Mouse (Mus musculus): ENCODE results near the gene Tmem198b. TPM values are rescaled to one million over a fixed set of nuclear protein-coding genes. Genes with fewer than 3 reads are reported as not detected.
"Not testable (repeated sequence)": the region's sequence is repeated elsewhere in the genome, so short reads cannot be mapped to it uniquely, and the experiment has no call there.

Tmem198b gene
- total RNA-seq (2021) = 10 to 100 TPM; 12.6 to 13.1 TPM
- long read RNA-seq, experiment 1, partial matches to known transcripts = 1 of 3 reads
- long read RNA-seq, experiment 1, other reads (novel, unspliced or antisense) = 2 of 3 reads
- long read RNA-seq, experiment 2 = 0 reads

DNA sequence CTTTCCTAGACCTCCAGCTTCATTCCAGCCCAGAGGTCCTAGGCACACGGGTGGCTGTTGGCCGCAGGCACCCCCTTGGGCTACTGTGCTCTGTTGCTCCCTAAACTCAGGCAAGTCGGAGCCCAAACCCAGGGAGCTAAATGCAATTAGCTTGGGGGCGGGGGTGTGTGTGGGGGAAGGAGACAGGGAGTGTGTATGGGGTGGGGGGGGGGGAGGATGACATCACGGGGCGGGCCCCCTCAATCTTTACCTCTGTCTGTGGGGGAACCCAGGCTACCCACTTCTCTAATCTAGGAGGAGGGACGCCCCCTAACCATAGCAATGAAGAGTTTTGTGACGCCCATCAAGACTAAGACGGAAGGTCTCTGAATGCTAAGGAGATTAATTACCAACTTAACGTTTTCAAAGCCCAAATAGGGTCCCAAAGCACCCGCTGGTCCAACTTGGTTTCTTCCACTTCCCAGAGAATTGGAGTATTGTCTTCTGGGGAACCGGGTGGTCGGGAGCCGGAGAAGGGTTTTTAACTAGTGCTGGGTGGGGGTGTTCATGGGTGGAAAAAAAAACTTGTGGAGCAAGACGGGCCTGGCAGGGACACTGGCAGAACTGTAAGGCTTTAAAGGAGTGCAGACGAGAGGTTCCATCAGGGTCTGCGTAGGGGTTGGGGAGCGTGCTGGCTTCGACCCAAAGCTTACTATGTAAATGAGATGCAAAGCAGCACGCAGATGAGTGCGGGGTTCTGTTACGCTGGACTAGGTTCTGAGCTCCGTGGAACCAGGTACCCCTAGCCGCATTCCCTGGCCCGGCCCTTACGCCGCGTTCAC, at the start of gene Tmem198b:
Tmem198b (minus strand) TSS at position 100 of the 821 bp plus-strand sequence.
- DNase-seq (ENCODE audit: low spot score in 2 of 2) = peak; percentile 87 to 89

DNA sequence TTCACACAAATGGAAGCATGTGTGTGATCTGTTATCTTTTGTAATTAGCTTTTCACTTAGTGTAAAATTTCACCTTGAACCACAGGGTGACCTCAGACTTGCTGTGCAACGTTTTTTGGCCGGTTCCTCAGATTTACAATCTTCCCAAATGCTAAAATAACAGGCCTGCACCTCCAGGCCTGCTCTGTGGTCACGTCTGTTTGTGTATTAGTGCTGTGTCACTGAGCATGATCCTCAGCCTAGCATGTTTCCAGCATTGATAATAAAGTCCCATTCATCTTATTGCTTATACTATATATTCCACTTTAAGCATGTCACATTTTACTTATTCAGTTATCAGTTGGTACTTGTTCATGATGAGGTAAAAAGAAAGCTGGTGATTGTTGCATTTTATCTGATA, 46.2 kb upstream of the Tmem198b start:
- no peak for DNase-seq (ENCODE audit: low spot score in 2 of 2)

DNA sequence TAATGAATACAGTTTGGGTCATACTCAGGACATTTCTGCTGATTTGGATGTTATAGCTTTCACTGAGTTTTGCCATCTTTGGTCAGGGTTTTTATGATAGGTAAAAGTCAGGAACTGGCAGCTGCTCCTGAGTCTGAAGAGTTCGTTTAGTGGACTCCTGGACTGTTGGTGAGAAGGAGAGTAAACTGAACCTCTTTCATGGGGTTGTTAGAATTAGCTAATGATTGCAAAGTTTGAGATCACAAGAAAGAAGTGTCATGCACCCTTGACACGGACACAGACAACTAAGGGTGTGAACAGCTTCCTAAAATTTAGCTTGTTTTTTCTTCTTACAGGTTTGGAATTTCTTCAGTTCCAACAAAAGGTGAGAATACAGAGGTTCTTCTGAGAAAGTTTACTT, 44.3 kb upstream of the Tmem198b start:
- DNase-seq (ENCODE audit: low spot score in 2 of 2) = no peak

DNA sequence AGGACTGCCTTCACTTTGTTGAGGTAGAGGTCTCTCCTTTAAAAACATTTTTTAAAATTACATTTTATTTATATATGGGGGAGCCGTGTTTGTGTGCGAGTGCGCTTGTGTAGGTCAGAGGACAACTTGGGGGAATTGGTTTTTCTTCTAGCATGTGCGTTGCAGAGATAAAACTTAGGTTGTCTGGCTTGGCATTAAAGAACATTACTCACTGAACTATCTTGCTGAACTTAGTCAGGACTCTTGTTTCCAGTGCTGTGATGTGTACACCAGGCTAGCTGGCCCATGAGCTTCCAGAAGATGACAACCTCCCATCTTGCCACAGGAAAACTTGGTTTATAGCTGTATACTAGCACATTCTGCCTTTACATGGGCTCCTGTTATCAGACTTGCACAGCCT, 42.5 kb upstream of the Tmem198b start:
- no peak for DNase-seq (ENCODE audit: low spot score in 2 of 2)

DNA sequence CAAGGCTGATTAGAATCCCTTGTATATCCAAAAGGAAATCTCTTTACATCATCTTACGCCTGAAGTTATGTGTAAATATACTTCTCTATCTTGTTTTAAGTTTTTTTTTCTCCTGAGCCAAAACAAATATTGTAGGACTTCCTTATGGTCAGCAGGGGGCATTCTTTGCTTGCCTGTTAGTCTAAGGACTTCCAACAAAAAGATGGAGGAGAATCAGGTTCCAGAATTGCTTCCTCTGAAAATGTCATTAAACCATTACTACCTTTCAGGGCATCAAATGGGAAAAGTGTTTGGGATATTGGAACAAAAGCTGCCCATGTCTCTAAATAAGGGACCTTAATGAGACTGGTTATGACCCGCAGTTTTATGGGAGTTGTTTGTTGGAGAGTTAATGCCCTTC, 41.3 kb upstream of the Tmem198b start:
- DNase-seq (ENCODE audit: low spot score in 2 of 2) = peak in 1 of 2 experiments; percentile 22

- DNase-seq (ENCODE audit: low spot score in 2 of 2) = no peak
These were observed 39.1 kb upstream of the Tmem198b start for GRCm38 (mm10) chr10:128843260-128843659.

- no peak for DNase-seq (ENCODE audit: low spot score in 2 of 2)
These were observed 36.4 kb upstream of the Tmem198b start for GRCm38 (mm10) chr10:128840612-128841011.

- DNase-seq (ENCODE audit: low spot score in 2 of 2) = no peak
These were observed 35.3 kb upstream of the Tmem198b start for GRCm38 (mm10) chr10:128839434-128839833.

GRCm38 (mm10) chr10:128837400-128837799, 33.2 kb upstream of the Tmem198b start:
- no peak for DNase-seq (ENCODE audit: low spot score in 2 of 2)

DNA sequence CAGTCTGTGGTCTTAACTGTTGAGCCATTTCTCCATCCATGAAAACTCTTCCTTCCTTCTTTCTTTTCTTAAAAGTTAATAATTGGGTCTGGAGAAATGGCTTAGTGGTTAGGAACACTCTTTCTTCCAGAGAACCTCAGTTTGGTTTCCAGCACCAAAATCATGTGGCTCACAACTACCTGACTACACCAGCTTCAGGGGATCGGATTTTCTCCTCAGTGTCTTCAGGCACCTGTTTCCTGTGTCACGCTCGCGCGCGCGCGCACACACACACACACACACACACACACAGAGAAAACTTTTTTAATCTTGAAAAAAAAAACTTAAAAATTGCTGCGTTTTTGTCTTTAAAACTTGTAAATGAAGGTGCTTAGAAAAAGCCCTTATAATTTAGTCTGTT, 19.7 kb upstream of the Tmem198b start:
- no peak for DNase-seq (ENCODE audit: low spot score in 2 of 2)

GRCm38 (mm10) chr10:128823087-128823486, 18.9 kb upstream of the Tmem198b start:
- not testable (repeated sequence) for DNase-seq (ENCODE audit: low spot score in 2 of 2)

GRCm38 (mm10) chr10:128822135-128822534, 18.0 kb upstream of the Tmem198b start:
- no peak for DNase-seq (ENCODE audit: low spot score in 2 of 2)

DNA sequence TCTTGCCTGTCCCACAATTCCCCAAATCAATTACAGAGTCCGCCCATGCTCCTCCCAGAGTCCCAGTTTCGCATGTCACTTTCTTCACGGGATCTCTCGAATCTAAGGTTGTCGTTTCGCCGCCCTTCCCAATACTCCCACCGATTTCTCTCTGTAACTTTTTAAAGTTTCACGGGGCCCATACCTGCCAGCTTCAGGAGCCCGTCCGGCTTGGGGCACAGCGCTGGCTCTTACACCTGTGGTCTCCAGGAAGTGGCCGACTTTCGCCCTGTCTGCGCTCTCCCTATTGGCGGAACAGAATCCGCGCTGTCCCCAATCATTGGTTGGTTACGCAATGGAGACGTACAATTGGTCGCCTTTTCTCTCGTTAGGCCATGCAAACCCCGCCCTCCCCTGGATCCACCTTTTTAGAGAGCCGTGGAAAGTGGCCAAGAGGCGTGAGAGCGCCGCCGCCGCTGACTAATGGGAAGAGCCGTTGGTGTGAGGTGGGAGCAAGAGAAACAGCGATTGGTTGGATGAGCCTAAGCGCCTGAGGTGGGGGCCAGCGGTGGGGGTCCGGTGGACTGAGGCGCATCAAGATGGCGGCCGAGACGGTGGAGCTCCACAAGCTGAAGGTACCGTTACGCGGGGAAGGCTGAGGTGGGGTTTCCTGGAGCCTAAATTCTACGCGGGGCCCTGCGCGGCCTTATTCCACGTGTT, 17.3 kb upstream of the Tmem198b start, which contains the start of gene Ormdl2:
Ormdl2 (minus strand) TSS at position 288 of the 699 bp plus-strand sequence.
- peak; percentile 100 for DNase-seq (ENCODE audit: low spot score in 2 of 2)

DNA sequence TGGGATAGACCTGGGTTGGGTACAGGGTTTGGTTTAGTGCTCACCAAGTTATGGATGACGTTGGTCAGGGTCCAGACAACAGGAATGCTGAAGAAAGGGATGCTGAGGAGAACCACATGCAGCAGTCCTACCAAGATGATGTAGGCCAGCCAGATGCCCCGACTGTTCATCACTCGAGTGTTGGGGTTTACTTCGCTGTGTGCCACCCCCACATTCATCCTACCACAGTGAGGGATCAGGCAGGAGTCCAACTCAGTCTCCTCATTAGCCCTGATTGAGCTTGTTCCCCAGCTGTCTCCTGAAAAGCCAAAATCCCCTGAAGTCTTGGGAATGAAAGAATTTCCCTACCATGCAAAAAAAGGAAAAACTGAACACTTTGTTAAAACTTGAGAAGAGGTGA, 16.0 kb upstream of the Tmem198b start:
- no peak for DNase-seq (ENCODE audit: low spot score in 2 of 2)

- DNase-seq (ENCODE audit: low spot score in 2 of 2) = no peak
These were observed 12.9 kb upstream of the Tmem198b start, which contains the start of gene Sarnp for GRCm38 (mm10) chr10:128817033-128817432. Gene Sarnp (plus strand): TSS chr10:128817333.

DNA sequence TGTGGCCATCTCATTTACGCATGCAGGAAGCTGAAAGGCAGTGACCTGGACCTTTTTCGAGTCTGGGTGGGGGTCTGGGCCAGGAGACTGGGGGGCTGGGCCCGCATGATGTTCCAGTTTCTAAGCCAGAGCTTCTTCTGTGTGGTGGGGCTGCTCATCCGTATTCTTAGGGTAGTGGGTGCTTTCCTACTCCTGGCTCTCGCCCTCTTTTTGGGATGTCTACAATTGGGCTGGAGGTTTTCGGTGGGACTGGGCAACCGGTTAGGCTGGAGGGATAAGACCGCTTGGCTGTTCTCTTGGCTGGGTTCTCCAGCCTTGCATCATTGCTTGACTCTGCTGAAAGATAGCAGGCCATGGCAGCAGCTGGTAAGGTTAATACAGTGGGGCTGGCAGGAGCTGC, 2.8 kb upstream of the Tmem198b start:
- no peak for DNase-seq (ENCODE audit: low spot score in 2 of 2)

- DNase-seq (ENCODE audit: low spot score in 2 of 2) = no peak
These were observed 1.9 kb upstream of the Tmem198b start for GRCm38 (mm10) chr10:128806086-128806485.

- peak; percentile 92 to 97 for DNase-seq (ENCODE audit: low spot score in 2 of 2)
These were observed 1.2 kb upstream of the Tmem198b start for GRCm38 (mm10) chr10:128805092-128806000.

DNA sequence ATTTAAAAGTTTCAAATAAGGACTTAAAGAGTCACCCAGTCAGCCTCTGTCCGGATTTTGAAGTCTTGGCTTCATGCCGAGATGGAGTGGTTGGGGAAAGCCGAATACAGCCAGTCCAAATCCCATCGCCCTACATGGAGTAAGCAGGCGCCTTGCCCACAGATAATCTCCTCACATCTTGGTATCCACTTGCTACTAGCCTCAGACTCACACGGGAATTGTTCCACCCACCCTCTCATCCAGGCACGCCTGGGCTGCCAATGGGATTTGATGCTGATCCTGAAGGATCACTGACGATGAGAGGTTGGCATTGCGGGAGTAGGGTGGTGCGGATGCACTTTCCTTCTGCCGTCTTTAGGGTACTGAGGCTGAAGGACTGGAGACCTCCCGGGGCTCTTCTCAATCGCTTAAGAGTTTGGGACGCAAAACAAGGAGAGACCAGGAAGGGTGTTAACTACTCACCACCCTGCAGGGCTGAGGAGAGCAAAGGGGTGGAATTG, 349 bp downstream of the Tmem198b start, which contains the start of gene Dnajc14:
Dnajc14 (plus strand) TSS at position 292 of the 500 bp plus-strand sequence.
- peak; percentile 74 to 77 for DNase-seq (ENCODE audit: low spot score in 2 of 2)

DNA sequence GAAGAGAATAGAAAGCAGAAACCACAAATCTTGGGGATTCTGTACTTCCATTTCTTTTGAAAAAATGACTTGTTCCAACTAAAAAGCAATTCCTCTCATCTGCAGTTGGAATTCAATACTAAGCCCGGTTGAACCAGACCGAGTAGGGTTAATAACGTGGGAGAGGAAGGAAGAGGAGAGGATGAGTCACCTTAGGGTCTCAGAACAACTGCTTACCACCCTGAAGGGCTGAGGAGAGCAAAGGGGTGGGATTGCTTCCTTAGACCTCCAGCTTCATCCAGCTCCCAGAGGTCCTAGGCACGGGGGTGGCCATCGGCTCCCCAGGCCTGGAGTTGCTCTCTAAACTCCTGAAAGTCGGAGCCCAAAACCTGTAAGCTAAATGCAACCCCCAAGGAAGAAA, 809 bp downstream of the Tmem198b start:
- DNase-seq (ENCODE audit: low spot score in 2 of 2) = no peak

GRCm38 (mm10) chr10:128802956-128803355, 1.2 kb downstream of the Tmem198b start:
- DNase-seq (ENCODE audit: low spot score in 2 of 2) = no peak
